Mouse (Mus musculus): ENCODE data around the gene Rps6ka5. TPM values are rescaled to one million over a fixed set of nuclear protein-coding genes. Genes with fewer than 3 reads are reported as not detected.

Rps6ka5 gene
- total RNA-seq, 2 experiments from 2014 or later = 17.1 to 23.2 TPM

DNA sequence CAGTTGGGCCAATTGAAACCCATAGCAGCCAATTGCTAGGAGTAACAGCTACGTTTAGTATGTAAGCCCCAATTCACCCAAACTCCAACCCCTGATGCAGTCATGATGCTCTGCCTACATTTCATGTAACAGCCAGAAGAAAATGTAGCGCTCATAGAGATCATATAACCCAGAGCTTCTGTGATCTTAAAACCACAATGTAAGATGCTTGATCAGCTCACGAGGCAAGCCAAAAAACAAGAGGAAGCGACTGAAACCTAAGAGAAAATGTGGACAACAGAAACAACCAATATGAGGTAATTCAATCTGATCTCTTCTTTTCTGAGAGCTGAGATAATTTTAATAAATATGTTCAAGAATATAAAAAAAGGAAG is 182.6 kb downstream of the Rps6ka5 start:
- intact Hi-C loops (cut with DNase I) = no loop called here

GRCm38 (mm10) chr12:100543437-100544193 is 183.2 kb downstream of the Rps6ka5 start:
- intact Hi-C loops (cut with DNase I) = no loop called here
- no peak for DNase-seq (ENCODE audit: low spot score in 2 of 2)

More for the DNA sequence above, 182.6 kb downstream of the Rps6ka5 start:
- no peak for DNase-seq (ENCODE audit: low spot score in 2 of 2)

GRCm38 (mm10) chr12:100542494-100542893 is 184.3 kb downstream of the Rps6ka5 start:
- intact Hi-C loops (cut with DNase I) = no loop called here
- DNase-seq (ENCODE audit: low spot score in 2 of 2) = no peak

- intact Hi-C loops (cut with DNase I) = no loop called here
- DNase-seq (ENCODE audit: low spot score in 2 of 2) = no peak
Measured at GRCm38 (mm10) chr12:100542076-100542475, 184.7 kb downstream of the Rps6ka5 start.

DNA sequence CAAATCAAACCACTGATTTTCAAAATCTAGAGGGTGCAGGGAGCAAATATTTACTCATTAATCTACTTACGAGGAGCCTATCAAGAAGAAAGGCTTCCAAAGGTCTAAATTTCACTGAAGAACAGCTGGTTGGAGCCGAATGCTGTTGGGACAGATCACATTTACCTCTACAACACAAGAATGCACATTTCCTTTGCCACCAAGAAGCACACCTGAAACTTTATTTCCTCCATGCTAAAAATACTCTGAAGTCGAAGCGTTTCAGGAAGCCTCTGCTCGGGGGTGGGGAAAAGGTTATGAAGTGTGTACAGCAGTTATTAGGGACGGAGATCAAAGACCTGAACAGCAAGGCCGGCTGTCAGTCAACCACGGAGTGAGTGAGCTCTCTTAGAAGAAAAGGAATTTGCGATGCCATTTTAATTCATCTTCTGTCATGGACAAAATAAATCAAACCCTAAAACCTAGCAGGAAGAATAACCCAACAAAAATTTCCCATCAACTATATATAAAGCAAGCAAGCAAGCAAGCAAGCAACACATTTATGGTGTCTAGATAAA is 187.5 kb downstream of the Rps6ka5 start:
- DNase-seq (ENCODE audit: low spot score in 2 of 2) = no peak
- intact Hi-C loops (cut with DNase I) = no loop called here

DNA sequence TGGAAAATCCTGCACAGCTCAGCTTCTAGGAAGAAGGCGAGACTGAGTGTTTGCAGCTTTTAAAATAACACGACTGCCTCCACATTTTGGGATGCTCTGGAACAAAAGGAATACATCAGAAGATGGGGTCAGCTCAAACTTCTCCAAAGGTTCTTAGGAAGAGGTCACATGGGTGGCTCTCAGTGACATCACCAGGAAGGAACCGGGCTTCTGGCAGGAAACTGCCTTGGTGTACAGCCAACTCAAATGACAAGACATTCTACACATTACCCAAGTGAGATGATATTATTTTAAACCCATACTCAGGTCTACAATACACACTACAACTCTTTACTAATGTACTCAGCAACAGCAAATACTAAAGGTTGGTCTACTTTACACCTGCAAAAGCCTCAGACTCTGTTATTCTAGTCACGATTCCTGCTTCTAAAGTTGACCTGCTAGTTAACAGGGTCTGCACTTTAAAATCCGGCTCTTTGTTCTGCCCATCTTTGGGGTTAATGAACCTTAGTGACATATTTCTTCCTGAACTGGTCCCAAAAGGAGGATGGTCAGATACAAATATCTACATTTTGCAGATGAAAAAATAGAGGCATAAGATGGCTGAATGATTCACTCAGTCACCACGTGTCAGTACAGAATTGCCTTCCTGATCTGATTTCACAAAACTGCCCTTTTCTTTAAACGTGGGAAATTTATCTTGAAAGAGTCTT is 188.2 kb downstream of the Rps6ka5 start:
- DNase-seq (ENCODE audit: low spot score in 2 of 2) = no peak
- intact Hi-C loops (cut with DNase I) = no loop called here

GRCm38 (mm10) chr12:100537091-100537490 is 189.7 kb downstream of the Rps6ka5 start:
- intact Hi-C loops (cut with DNase I) = no loop called here
- DNase-seq (ENCODE audit: low spot score in 2 of 2) = no peak

DNA sequence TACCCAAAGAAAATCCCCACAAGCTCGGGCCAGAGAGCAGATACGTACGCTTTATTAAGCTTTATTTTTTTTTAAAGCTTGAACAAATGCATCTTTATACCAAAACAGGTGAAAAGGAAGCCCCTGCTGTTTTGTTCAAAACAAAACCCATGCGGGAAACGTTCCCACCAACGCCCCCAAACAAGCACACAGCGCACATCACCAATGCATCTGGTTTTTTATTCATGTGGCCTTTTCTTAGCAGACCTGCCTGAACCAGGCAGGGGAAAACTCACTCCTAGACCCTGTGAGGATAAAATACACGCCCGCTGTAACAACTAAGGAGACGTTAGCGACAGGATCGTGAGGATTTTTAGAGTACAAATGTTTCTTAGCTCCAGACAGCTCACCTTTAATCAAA is 191.8 kb downstream of the Rps6ka5 start:
- intact Hi-C loops (cut with DNase I) = no loop called here
- no peak for DNase-seq (ENCODE audit: low spot score in 2 of 2)

DNA sequence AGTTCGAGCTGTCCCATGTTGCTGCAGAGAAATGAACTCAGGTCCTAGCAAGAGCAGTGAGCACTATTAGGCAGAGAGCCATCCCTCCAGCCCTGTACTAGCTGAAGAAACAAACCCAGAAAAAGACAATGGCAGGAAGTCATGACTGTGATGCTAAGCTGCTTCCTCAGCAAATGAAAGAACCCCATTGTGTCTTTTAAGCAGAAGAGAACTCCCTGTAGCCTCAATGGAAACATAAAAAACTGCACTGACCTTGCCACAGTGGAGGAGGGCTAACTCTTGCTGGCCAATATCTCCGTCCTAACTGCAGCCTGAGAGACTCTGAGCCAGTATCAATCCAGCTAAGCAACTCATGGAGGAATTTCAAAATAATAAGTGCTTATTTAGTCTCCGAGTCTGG is 192.8 kb downstream of the Rps6ka5 start:
- intact Hi-C loops (cut with DNase I) = no loop called here
- DNase-seq (ENCODE audit: low spot score in 2 of 2) = no peak

DNA sequence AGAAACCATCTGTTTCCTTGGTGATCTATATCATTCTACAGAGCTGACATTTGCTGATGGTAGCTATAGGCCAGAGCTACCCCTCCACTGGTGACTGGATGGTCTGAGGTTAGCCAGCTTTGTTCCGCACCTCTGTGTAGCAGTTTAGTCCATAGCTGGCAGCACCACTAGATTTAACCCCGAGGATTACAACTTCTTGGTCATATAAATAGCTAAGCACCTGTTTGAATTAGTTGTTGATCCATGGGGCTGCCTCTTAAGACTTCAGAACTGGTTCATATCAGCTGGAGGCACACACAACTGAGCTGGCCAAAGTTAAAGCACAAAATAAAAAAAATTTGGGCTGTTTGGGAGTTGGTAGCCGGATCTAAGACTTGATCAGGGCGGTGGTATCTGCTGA is 193.6 kb downstream of the Rps6ka5 start:
- no peak for DNase-seq (ENCODE audit: low spot score in 2 of 2)
- intact Hi-C loops (cut with DNase I) = no loop called here

- intact Hi-C loops (cut with DNase I) = no loop called here
- DNase-seq (ENCODE audit: low spot score in 2 of 2) = no peak
Measured at GRCm38 (mm10) chr12:100531740-100532139, 195.0 kb downstream of the Rps6ka5 start.

DNA sequence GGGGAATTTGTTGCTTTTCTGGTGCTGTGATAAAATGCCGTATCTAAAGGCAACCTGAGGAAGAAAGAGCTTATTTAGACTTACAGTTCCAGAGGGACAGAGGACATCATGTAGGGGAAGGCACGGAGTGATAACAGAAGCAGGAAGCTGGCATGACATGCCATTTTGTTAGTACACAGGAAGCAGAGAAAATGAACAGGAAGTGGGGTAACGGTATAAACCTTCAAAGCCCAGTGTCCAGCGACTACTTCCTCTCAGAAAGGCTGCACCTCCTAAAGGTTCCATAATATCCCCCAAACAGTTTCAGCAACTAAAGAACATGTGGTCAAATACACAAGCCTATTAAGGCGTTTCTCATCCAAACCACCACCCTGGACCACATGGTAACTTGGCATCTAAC is 195.9 kb downstream of the Rps6ka5 start:
- DNase-seq (ENCODE audit: low spot score in 2 of 2) = no peak
- intact Hi-C loops (cut with DNase I) = no loop called here

GRCm38 (mm10) chr12:100529651-100530050 is 197.1 kb downstream of the Rps6ka5 start:
- DNase-seq (ENCODE audit: low spot score in 2 of 2) = no peak
- intact Hi-C loops (cut with DNase I) = loop anchor here (2.0 kb wide), 1 partner anchor 39 kb away; no protein-coding TSS in a partner anchor

DNA sequence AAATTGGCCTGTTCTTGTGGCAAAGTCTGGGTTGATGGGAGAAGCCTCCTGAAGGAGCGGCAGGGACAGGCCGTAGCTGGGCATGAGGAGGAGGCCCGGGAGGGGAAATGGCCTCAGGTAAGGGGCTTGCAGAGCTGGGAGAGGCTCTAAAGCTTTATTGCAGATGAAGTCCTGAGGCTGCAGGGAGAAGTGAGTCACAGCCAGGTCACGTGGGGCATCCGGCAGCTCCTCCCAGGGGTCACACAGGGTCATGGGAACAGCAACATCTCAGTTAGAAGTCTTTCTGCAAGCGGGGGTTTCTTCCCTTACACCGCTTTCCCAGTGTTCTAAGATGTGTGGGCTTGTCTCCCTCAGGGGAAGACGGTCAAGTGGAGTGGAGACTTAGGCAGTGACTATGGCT is 197.6 kb downstream of the Rps6ka5 start:
- intact Hi-C loops (cut with DNase I) = loop anchor here (2.0 kb wide), 1 partner anchor 40 kb away; no protein-coding TSS in a partner anchor
- peak in 1 of 2 experiments; percentile 34 for DNase-seq (ENCODE audit: low spot score in 2 of 2)

DNA sequence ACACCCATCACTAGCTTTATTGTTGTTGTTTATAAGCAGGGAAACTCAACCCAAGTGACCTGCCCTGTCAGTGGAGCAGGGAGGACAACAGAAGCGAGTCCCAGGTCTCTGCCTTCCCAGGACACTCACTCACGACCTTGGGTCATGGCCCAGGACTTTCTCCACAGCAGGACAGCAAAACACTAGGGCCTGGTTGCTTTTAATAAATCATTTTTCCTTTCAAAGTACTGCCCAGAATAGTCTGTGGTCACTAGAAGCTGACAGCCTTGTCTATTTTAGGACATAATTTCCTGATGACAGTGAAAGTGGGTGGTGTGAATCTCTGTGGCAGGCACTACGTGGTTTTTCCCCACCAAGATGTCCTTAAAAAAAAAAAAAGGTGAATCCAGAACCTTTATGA is 198.5 kb downstream of the Rps6ka5 start:
- DNase-seq (ENCODE audit: low spot score in 2 of 2) = no peak
- intact Hi-C loops (cut with DNase I) = loop anchor here (2.0 kb wide), 1 partner anchor 41 kb away; no protein-coding TSS in a partner anchor

DNA sequence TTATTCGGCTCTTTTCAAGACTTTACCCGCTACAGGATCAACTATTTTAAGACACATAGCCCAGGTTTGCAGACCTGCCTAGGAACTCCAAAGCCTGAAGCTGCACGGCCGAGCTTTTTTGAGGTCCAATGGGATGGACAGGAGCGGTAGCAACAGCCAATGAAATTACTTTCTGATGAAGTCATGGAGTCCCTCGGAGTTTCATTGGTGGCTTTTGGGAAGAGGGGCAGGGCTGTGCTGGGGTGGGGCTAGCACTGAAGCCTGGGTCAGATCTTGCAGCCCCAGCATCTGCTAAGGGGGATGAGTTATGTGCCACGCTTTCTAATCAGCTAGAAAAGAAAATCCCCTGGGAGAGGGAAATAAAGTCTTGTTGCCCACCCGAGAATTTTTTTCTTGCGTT is 199.0 kb downstream of the Rps6ka5 start:
- peak; percentile 79 to 95 for DNase-seq (ENCODE audit: low spot score in 2 of 2)
- intact Hi-C loops (cut with DNase I) = loop anchor here (2.0 kb wide), 1 partner anchor 41 kb away; no protein-coding TSS in a partner anchor

GRCm38 (mm10) chr12:100527241-100527640 is 199.5 kb downstream of the Rps6ka5 start:
- intact Hi-C loops (cut with DNase I) = no loop called here
- no peak for DNase-seq (ENCODE audit: low spot score in 2 of 2)

GRCm38 (mm10) chr12:100525939-100526338 is 200.8 kb downstream of the Rps6ka5 start:
- no peak for DNase-seq (ENCODE audit: low spot score in 2 of 2)
- intact Hi-C loops (cut with DNase I) = no loop called here

- intact Hi-C loops (cut with DNase I) = loop anchor here (5.0 kb wide), 1 partner anchor 318 kb away; no protein-coding TSS in a partner anchor
Measured at GRCm38 (mm10) chr12:100520794-100521186, 206.0 kb downstream of the Rps6ka5 start, which contains the start of gene Ttc7b. Gene Ttc7b (minus strand): TSS chr12:100520826.

GRCm38 (mm10) chr12:100520077-100520793 is 206.5 kb downstream of the Rps6ka5 start:
- intact Hi-C loops (cut with DNase I) = loop anchor here (5.0 kb wide), 1 partner anchor 318 kb away; no protein-coding TSS in a partner anchor

More at GRCm38 (mm10) chr12:100520794-100521186, 206.0 kb downstream of the Rps6ka5 start, which contains the start of gene Ttc7b:
- DNase-seq (ENCODE audit: low spot score in 2 of 2) = peak in 1 of 2 experiments; percentile 65

More at GRCm38 (mm10) chr12:100520077-100520793, 206.5 kb downstream of the Rps6ka5 start:
- peak in 1 of 2 experiments; percentile 55 for DNase-seq (ENCODE audit: low spot score in 2 of 2)
